Mouse (Mus musculus): ENCODE measurements at regions not wholly inside any gene's neighbourhood (a gene's known extent, or its start where the extent isn't known, plus 50 kb on each side); places are given as distances from the start of the nearest gene placed in this dataset.

DNA sequence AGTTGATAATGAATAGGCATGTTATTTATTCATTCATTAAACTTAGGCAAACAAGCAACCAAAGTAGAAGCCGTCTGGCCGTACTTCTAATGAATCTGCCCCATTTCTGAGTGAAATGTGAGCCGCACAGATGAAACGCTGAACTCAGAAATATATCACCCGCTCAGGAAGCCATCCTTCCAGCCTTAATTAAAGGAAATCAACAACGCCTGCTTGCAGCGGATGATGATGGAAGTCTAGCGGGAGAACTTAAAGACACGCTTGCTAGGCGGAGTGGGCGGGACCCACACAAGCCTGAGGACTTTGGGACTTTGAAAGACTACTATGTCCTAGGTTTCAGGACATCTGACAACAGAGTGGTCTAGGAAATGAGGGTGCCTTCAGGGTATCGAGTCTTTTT, 117.7 kb upstream of the Xylt1 start:
- no peak for DNase-seq

DNA sequence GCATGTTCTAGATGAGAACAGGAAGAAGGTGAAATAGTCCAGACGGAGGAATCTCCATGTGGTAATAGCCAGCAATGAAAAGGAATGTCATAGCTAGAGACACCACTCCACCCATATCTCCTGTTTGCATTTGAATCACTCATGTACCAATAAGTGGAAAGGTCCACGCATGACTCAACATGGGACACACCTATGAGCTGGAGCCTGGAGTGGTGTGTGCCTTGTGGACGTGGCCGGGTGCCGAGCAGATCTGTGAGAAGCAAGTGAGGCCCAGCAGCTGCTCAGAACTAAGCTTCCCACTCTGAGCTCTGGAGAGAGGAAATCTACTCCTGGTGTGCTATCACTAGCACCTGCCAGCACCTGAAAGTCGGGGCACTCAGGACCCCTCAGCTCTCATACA, 116.4 kb upstream of the Xylt1 start:
- no peak for DNase-seq

DNA sequence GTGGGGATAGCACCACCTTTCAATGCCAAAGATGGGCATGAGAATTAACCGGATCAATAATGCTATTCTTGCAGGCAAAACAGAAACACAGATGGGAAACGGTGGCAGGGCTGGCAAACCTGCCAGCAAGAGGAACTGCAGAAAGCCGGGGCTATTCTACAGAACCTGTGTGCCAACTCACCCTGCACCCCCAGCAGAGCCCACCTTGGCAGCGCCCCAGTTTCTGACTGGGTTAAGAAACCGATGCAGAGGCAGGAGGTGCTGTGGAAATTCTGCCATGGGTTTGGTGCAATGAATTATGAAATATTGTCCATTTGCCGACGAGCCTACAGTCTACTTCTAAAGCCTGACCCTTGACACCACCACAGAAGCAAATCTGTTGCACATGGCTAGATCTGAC, 112.7 kb upstream of the Xylt1 start:
- no peak for DNase-seq

DNA sequence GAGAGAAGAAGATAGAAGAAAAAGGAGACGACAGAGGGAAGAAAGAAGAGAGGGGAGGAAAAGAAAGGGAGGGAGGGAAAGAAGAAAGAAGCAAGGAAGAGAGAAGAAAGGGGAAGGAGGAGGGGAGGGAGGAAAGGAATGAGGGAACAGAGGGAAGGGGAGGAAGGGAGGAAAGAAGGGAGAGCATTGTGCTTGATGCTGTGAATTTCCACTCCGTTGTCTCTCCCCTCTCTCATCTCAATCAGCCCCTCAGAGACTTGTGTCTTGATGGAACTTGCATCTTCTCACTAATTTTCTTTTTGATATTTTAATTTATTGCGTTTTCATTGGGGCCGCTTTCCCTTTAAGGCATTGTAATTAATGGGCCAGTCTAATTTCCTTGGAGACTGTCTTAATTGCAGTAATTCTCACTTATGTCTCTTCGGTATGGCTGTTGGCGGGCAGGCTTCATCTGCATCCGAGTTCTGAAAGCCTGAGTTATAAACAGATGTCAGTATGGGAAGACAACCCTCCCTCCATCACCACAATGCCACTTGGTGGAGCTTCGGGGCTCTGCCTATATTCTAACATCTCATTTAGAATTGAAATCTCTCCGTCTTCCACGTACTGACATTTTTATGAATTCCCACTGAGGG, 111.4 kb upstream of the Xylt1 start:
- DNase-seq, result no peak

DNA sequence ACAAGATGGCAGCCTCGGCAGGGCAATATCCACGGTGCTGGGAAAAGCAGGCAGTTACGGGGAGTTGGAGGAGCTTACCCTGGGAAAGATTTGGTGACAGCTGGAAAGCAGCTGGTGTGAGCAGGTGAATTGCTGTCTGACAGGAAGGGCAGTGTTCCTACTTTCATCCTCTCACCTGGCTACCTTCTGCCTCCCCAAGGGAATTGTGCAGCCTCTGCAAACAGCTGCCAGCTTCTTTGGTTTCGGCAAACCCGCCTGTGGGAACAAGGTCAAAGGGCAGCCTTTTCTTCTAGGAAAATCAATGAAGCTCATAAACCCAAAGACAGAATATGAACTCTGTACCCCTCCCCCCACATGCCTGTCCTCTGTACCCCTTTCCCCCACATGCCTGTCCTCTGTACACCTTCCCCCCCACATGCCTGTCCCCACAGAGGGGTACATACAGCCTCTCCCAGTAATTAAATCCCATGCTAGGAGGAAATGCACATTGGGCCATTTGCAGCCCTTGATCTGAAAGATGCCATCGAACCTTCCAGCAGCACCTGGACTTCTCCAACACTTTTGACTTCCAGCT, 102.3 kb upstream of the Xylt1 start:
- no peak for DNase-seq

DNA sequence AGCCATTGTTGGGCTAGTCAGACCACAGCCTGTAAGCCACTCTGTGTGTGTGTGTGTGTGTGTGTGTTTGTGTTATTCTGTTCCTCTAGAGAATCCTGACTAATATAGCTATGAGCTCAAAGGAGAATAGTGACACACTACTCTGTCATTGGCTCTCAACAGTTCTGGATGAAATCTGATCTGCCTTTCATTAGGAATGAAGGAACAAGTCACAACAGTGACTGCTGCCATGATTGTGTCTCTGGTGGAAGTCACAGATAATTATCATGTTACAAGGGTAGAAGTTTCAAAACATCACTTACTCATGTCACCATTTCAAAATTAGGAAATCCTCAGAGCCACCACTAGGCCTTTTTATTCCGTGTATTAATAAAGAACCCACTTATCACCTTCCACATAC, 98.6 kb upstream of the Xylt1 start:
- no peak for DNase-seq

DNA sequence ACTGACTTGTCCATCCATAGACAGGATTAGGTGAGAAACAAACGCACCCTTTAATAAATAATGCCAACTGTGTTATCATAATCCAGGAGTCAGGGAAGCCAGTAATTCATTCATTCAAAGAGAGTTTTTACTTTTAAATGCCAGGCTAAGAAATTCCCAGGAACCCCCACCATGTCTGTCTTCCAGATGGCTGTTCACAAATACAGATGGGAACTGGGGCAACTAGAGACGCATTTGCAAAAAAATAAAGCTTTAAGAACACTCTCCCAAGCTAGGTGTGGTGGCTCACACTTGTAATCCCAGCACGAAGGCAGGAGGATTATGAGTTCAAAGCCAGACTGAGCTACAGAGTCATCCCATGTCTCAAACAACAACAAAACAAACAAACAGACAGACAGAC, 95.6 kb upstream of the Xylt1 start:
- DNase-seq, result no peak

DNA sequence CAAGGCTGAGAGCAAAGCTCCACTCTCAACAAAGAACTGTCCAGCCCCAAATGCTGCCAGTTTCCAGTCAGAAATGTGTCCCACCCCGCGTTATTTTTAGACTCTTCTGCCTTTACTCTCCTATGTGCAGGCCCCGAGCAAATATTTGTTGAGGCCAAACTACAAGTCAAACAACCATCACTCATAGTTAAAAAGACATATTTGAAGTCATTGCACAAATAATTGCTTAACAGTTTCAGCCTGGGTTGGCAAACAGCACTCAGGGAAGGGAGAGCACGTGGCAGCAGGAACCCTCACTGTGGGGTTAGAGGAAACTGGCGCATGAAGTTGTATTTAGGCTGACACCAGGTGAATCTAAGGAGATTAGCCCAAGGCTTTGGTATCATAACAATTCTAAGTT, 94.8 kb upstream of the Xylt1 start:
- no peak for DNase-seq

DNA sequence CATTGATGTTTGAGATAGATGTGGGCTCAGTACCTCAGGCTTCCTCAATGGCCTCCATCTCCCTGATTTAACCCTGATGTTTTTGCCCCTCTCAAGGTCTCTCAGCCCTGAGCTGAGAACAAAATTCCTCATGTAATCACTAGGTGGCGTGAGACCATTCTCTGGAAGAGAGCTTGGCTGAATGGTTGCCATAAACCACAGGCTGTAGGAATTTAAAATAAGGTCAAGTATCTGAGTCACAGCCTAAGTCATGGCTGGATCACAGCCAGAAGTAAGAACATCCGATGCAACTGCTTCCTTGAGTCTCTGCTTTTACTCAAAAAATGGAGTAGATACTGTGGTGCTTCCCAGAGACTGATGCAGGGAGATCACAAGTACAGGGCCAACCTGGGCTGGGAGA, 77.1 kb upstream of the Xylt1 start:
- DNase-seq, result peak; percentile 10

DNA sequence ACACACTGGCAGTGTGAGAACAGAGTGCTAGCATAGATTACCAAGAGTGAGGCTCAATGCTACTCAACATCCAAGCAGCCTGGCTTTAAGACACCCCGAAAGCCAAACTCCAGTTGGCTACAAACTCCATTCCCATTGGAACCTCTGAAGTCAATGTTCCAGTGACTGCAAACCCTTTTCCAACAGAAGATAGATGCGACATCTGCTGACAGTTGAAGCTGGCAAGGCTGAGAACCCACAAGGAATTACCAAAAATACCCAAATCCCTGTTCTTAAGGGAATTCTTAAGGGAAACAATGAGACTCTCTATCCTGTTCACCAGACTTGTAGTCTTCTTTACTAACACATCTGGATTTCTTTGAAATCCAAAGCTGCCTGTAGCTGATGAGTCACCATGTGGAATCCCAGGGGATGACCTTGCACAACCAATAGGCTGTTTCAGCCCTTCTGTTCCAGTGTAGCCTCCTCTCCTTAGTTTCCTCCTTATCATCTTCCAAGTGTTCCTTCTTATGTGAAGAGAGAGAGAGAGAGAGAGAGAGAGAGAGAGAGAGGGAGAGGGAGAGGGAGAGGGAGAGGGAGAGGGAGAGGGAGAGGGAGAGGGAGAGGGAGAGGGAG, 70.1 kb upstream of the Xylt1 start:
- peak; percentile 59 for DNase-seq

DNA sequence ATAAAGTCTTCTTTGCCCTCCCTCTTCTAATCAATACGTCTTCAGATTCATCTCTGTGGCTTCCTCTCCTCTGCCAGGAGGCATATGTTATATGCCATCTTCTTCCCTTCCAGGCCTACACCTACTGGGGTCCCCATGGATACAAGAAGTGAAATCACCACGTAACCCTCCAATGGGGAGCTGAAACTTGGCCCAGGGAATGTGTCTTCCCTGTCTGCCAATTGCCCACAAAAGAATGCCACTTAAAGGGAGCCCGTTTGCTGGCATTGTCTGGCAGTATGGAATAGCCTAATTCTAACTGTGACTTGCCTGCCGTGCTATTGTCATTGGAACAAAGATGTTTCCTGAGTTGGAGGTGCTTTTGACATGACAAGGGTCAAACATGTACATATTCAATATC, 69.5 kb upstream of the Xylt1 start:
- DNase-seq, result no peak

DNA sequence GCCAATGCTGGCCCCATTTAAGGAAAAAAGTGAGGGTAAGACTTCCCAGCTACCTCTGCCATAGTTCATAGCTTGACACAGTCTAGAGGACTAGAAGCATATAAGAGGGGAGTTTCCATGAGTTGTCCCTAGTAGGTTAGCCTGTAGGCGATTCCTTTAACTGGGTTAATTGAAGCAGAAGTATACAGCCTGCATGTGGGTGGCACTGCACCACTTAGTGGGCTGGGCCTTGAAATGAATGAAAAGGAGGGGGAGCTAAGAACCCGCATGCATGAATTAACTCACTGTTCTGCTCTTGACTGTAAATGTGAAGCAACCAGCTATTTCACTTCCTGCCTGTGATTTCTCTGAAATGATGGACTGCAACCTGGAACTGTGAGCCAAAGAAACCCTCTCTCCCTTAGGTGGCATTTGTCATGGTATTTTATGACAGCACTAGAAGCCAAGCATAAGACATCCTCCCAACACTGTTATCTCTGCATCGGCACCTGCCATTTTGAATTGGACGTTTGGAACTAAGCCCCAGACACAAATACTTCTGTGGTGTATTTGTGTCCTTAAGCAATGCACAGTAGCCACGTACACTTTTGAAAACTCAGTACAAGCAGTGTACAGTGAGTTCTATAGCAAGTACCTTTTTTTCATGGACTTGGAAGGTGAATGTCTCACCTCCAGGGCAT, 64.5 kb upstream of the Xylt1 start:
- DNase-seq, result no peak

DNA sequence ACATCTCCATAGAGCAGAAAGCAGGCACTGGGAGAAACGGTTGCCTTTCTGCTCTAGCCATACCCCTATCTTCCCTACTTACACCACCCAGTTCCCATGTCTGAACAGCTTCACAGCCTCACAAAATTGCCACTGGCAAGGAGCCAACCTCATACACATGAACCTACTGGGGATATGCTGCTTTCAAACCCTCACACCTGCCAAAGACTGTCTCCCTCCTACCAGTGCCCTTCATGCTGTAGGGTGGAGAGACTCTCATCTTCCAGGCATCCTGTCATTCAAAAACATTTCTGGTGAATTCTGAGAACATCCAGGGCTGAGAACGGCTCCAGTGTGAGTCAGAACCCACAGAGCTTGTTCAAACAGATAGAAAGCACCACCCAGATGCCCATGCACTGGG, 63.4 kb upstream of the Xylt1 start:
- DNase-seq, result no peak

DNA sequence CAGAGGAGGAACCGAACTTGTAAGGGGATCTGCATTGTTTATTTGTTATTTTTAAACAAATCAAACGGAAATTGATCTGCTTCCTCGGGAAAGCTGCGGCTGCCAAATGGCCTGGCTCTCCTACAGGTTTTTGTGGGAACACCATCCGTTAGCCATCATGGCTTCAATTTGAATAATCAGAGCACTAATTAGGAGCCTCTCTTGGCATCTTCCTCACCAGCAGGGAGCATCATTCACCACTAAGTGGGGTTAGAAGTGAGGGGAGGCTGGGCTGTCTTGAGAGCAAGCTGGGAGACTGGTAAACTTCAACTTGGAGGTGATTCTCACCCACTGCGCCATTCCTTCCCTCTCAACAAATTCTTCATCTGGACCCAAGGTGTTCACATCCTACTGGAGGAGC, 60.2 kb upstream of the Xylt1 start:
- no peak for DNase-seq

Data from gastrocnemius, postnatal 25 days (tissue).